Mouse (Mus musculus) B cell, adult (primary cell): ENCODE measurements around the gene Pcnx. TPM values are rescaled to one million over a fixed set of nuclear protein-coding genes. Genes with fewer than 3 reads are reported as not detected.

Experiments used
- total RNA-seq: library from RNA; stranded (reverse); gene quantifications from 4 replicates; pipeline ENCODE4 v1.2.4, GENCODE M21; 2023; ENCODE audit not compliant: inconsistent age

The Pcnx gene
- total RNA-seq: 36.1 to 44.7 TPM (median 42.7 TPM) in 4 replicates

DNA sequence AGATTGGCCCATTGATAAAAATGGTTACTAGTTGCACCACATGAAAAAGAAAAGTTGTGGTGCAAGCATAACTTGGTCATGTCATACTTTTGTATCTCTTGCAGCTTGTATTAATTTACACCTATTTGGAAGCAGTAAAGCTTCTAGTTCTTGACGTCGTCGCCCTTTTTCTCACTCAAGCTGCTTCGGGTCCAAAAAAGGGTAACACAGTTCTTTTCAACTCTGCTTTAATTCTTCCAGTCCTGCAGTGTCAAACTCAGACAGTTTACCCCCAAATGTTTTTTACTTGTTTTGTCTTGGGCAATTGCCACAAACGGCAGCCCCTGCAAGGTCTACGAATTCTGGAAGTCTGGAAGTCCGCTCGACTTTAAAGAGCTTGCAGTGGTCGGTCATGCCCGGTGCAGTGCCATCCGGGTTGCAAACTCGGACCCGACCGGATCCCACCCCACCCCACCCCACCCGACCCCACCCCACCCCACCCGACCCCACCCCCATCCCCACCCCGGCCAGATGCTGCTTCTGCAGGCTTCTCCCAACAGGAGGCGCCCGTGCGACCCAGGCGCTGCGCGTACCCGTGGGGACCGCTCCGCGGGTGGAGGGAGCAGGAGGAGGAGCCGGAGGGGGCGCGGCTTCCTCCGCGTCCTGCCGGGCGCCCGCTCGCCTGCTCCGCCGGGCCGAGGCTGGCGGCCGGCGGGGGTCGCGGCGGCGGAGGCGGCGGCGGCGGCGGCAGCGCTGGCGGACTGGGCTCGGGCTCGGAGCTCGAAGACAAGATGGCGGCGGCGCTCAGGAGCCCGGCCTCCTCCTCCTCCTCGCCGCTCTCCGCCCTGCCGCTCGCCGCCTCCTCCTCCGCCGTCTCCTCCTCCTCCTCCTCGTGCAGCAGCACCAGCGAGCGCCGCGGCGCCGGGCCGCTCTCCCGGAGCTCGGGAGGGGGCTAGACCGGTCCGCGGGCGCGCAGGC lies at the start of gene Pcnx:
TSS of gene Pcnx (plus strand) at position 673 of the 957 bp plus-strand sequence.

Other genes with a start within 250 kb of the Pcnx start
- not detected in 4 replicates for gene Ttc9, start 228.8 kb upstream of the Pcnx start, total RNA-seq
- gene Map3k9, start 78.8 kb upstream of the Pcnx start, total RNA-seq: 18.4 to 20.6 TPM (median 18.7 TPM) in 4 replicates